Mouse (Mus musculus) midbrain, embryonic 16.5 days (tissue): Measurements from ENCODE around the gene Slc25a34. TPM values are rescaled to one million over a fixed set of nuclear protein-coding genes. Genes with fewer than 3 reads are reported as not detected.

Experiments
- ATAC-seq: fragments of 200-750 bp; cut with Nextera tagmentation; 2 replicates; pipeline ENCODE4 v1.8.0; 2017; ENCODE audit warnings: moderate TSS enrichment
- H3K27ac ChIP-seq: fragments of 300-500 bp; sonication (generic); 2 replicates; pipeline ENCODE4 v1.5.1; 2014; ENCODE audit warnings: mild to moderate bottlenecking, low read length, mixed read lengths
- H3K27me3 ChIP-seq: fragments of 300-500 bp; sonication (generic); 2 replicates; pipeline ENCODE4 v1.6.1; 2014; ENCODE audit warnings: low read depth, low read length, mixed read lengths; ENCODE audit not compliant: control insufficient read depth, insufficient read depth
- H3K36me3 ChIP-seq: fragments of 300-500 bp; sonication (generic); 2 replicates; pipeline ENCODE4 v1.6.1; 2014; ENCODE audit warnings: mild to moderate bottlenecking, low read length, moderate library complexity, mixed read lengths; ENCODE audit not compliant: control insufficient read depth, insufficient read depth
- H3K4me1 ChIP-seq: fragments of 300-500 bp; sonication (generic); 2 replicates; pipeline ENCODE4 v1.6.1; 2014; ENCODE audit warnings: mild to moderate bottlenecking, low read length, mixed read lengths; ENCODE audit not compliant: control insufficient read depth, insufficient read depth
- H3K4me2 ChIP-seq: fragments of 300-500 bp; sonication (generic); 2 replicates; pipeline ENCODE4 v1.6.1; 2014; ENCODE audit warnings: mild to moderate bottlenecking, low read length, mixed read lengths
- H3K4me3 ChIP-seq: fragments of 300-500 bp; sonication (generic); 2 replicates; pipeline ENCODE4 v1.5.1; 2014; ENCODE audit warnings: low read depth, mild to moderate bottlenecking, low read length, moderate library complexity, mixed read lengths
- H3K9ac ChIP-seq: fragments of 300-500 bp; sonication (generic); 2 replicates; pipeline ENCODE4 v1.6.1; 2014; ENCODE audit warnings: low read depth, low read length, mixed read lengths
- H3K9me3 ChIP-seq: fragments of 300-500 bp; sonication (generic); replicated peaks from 2 replicates; pipeline ENCODE4 v1.6.1; 2014; ENCODE audit warnings: mild to moderate bottlenecking, low read length, mixed read lengths; ENCODE audit not compliant: control insufficient read depth, poor library complexity, severe bottlenecking
- WGBS: fragments of 180-500 bp; shearing (Covaris S2); extraction: QIAGEN DNeasy Blood & Tissue Kit; methylation state at CpG from one replicate; pipeline ENCODE4 v1.1.7; 2014; 5-methylcytosine and 5-hydroxymethylcytosine counted together
- polyA plus RNA-seq: library from polyadenylated mRNA; unstranded; fragments of >200 nt; fragmentation: Nextera tagmentation; extraction: Ambion mirVana; gene quantifications from 2 replicates; pipeline ENCODE4 v1.2.1, GENCODE M21; 2015

The Slc25a34 gene
- polyA plus RNA-seq, 1 experiment from 2014 or later: 0.45 TPM

DNA sequence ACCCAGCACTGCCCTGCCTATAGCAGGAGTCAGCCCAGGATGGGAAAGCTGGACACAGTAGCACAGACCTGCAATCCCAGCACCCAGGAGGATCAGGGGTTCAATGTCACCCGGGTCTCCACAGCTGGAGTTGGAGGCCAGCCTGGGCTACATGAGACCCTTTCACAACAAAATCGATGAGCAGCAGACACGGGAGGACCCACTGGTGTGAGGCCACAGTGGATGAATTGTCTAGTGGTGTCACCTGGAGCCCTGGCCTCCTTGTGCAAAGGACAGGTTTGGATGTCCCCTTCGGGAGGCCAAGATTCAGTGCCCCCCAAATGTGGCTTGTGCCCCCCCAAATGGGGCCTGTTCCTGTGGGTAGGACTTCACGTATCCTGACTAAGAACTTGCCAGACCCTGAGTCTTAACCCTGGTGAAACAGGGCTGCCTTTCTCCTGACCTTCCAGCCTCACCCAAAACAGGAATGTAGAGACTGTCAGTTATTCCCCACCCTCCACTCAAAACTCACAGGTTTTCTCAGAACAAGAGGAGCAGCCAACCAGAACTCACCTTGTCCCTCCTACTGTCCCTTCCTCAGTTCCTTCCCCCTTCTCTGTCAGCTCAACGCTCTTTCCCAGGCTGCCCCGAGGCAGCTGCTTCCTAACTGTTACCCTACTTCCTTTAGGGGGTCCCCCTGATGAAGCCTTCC lies 50.8 kb downstream of the Slc25a34 start:
- ATAC-seq: no peak
- no peaks in the 10 kb centered on the region for H3K27me3 ChIP-seq
- H3K4me2 ChIP-seq: no peak overlapping the region
- 87% methylated on average over 7 of the region's 7 CpGs for WGBS
- peaks cover 4% of the 10 kb centered on the region; the same call in 1 of the 2 replicates for H3K36me3 ChIP-seq
- H3K4me1 ChIP-seq: no peaks in the 10 kb centered on the region
- H3K9me3 ChIP-seq: no peaks in the 10 kb centered on the region
- no peak overlapping the region for H3K27ac ChIP-seq
- no peak overlapping the region for H3K4me3 ChIP-seq
- no peak overlapping the region for H3K9ac ChIP-seq

DNA sequence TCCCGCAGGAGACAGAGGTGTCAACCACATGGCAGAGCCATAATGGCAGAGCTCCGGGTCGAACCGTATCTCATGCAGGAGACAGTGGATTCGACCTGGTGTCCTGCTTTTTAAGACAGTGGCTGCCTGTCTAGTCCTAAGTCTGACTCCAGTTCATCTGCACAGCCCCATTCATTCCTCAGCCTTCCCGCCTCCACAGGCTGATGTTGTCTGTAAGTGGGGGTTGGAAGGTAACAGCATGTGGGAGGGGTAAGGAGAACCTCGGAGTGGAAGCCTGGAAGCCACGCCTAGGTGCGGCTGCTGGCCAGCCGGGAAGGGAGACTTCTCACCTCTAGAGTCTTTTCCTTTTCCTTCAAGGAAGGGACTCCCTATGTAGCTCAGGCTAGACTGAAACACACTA lies 51.7 kb downstream of the Slc25a34 start:
- WGBS: 81% methylated on average over 10 of the region's 10 CpGs
- Histone ChIP-seq H3K27me3 (no peaks in the 10 kb centered on the region), H3K9me3 (no peaks in the 10 kb centered on the region), H3K4me3 (no peak overlapping the region), H3K36me3 (peaks cover 2% of the 10 kb centered on the region; the same call in 1 of the 2 replicates), H3K4me1 (no peaks in the 10 kb centered on the region), H3K4me2 (no peak overlapping the region), H3K27ac (no peak overlapping the region), H3K9ac (no peak overlapping the region)
- no peak for ATAC-seq

- H3K9ac ChIP-seq: no peak overlapping the region
- ATAC-seq: no peak
- H3K27ac ChIP-seq: no peak overlapping the region
- WGBS: 78% methylated on average over 6 of the region's 6 CpGs
- H3K4me3 ChIP-seq: no peak overlapping the region
- no peak overlapping the region for H3K4me2 ChIP-seq
- no peaks in the 10 kb centered on the region for H3K9me3 ChIP-seq
- no peaks in the 10 kb centered on the region for H3K36me3 ChIP-seq
- no peaks in the 10 kb centered on the region for H3K27me3 ChIP-seq
- H3K4me1 ChIP-seq: no peaks in the 10 kb centered on the region
Observed at GRCm38 (mm10) chr4:141571337-141571739, 52.3 kb downstream of the Slc25a34 start.

DNA sequence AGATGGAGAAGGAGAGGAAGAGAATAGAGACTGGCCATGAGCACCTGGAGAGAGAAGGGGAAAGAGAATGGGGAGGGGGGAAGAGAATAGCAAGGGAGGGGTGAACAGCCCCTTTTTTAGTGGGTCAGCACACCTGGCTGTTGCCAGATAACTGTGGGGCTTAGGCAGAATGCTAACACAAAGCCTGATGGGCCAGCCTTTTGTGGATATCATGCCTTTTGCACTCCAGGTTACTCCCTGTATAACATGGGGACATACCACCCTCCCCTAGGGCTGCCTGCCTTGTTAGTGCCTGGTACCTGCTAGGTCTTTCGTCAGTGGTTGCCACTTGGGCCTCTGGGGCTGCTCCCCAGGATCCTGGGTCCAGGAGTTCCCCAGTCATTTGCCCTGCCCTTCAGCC lies 52.8 kb downstream of the Slc25a34 start:
- H3K4me1 ChIP-seq: no peaks in the 10 kb centered on the region
- H3K9ac ChIP-seq: no peak overlapping the region
- H3K4me3 ChIP-seq: no peak overlapping the region
- H3K36me3 ChIP-seq: no peaks in the 10 kb centered on the region
- WGBS: 72% methylated on average over 1 of the region's 1 CpGs
- no peak overlapping the region for H3K4me2 ChIP-seq
- no peaks in the 10 kb centered on the region for H3K27me3 ChIP-seq
- no peak overlapping the region for H3K27ac ChIP-seq
- H3K9me3 ChIP-seq: no peaks in the 10 kb centered on the region
- no peak for ATAC-seq

DNA sequence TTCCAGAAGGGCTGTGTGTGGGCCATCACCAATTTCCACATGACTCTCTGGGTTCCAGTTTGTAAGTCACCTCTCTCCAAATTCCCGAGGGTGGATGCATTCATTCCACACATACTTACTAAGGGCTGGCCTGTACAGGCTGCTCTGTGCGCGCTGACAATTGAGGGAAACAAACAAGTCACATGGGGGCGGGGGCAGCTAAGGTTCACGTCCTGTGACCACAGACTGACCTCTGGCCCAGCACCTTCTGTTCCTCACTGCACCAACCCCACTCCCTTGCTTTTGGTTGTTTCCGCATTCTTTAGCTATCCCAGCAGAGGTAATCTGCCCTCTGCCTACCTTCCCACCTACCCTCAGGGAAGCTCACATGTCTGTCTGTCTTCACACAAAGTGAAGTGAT lies 53.6 kb downstream of the Slc25a34 start:
- Histone ChIP-seq H3K27ac (no peak overlapping the region), H3K36me3 (no peaks in the 10 kb centered on the region), H3K9ac (no peak overlapping the region), H3K27me3 (no peaks in the 10 kb centered on the region), H3K4me2 (no peak overlapping the region), H3K4me1 (no peaks in the 10 kb centered on the region), H3K4me3 (no peak overlapping the region), H3K9me3 (no peaks in the 10 kb centered on the region)
- 85% methylated on average over 6 of the region's 6 CpGs for WGBS
- no peak for ATAC-seq

DNA sequence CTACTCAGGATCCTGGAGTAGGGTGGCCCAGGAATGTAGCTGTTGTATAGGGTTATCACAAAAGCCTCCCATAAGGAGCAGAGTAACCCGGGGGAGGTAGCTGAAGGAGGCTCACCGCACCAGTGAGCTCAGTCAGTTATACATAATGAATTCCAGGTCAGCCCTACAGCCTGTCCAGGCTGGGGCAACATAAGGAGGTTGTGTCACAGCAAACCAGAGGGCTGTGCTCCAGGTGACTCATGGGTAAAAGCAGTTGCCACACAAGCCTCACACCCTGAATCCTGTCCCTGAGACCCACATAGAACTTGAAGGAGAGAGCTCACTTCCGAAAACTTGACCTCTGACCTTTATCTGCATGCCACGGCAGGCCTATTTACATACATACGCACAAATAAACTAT lies 54.7 kb downstream of the Slc25a34 start:
- no peak overlapping the region for H3K27ac ChIP-seq
- no peaks in the 10 kb centered on the region for H3K36me3 ChIP-seq
- no peaks in the 10 kb centered on the region for H3K9me3 ChIP-seq
- no peaks in the 10 kb centered on the region for H3K27me3 ChIP-seq
- H3K9ac ChIP-seq: no peak overlapping the region
- H3K4me1 ChIP-seq: no peaks in the 10 kb centered on the region
- no peak for ATAC-seq
- no peak overlapping the region for H3K4me2 ChIP-seq
- no peak overlapping the region for H3K4me3 ChIP-seq
- WGBS: 91% methylated on average over 5 of the region's 5 CpGs

Other genes with a start within 250 kb of the Slc25a34 start
- gene Clcnka, start 225.1 kb downstream of the Slc25a34 start, polyA plus RNA-seq: 0.19 TPM in 1 of 2 replicates, not detected in the other
- gene Clcnkb, start 207.8 kb downstream of the Slc25a34 start, polyA plus RNA-seq: not detected in 2 replicates
- gene Hspb7, start 203.0 kb downstream of the Slc25a34 start, polyA plus RNA-seq: not detected in 2 replicates
- 0.62 TPM in 1 of 2 replicates, not detected in the other for gene Srarp, start 187.7 kb downstream of the Slc25a34 start, polyA plus RNA-seq
- gene Zbtb17, start 179.2 kb downstream of the Slc25a34 start, polyA plus RNA-seq: 42.7 and 48.2 TPM in 2 replicates
- 13.6 and 19.2 TPM in 2 replicates for gene Spen, start 85.2 kb downstream of the Slc25a34 start, polyA plus RNA-seq
- 35.6 and 37.8 TPM in 2 replicates for gene Fblim1, start 17.7 kb downstream of the Slc25a34 start, polyA plus RNA-seq
- 0.14 and 0.43 TPM in 2 replicates for gene Tmem82, start 5.2 kb downstream of the Slc25a34 start, polyA plus RNA-seq
- gene Plekhm2, start 41.1 kb upstream of the Slc25a34 start, polyA plus RNA-seq: 7.9 and 8.4 TPM in 2 replicates
- 1.7 TPM in 1 of 2 replicates, not detected in the other for gene Rsc1a1, start 61.8 kb upstream of the Slc25a34 start, polyA plus RNA-seq
- 10.0 and 12.6 TPM in 2 replicates for gene Ddi2, start 99.6 kb upstream of the Slc25a34 start, polyA plus RNA-seq
- not detected in 2 replicates for gene Agmat, start 122.9 kb upstream of the Slc25a34 start, polyA plus RNA-seq
- 6.6 and 7.3 TPM in 2 replicates for gene Dnajc16, start 167.1 kb upstream of the Slc25a34 start, polyA plus RNA-seq
- gene Casp9, start 169.8 kb upstream of the Slc25a34 start, polyA plus RNA-seq: 20.7 and 21.7 TPM in 2 replicates
- 0.40 TPM in 1 of 2 replicates, not detected in the other for gene Cela2a, start 202.3 kb upstream of the Slc25a34 start, polyA plus RNA-seq
- gene Ctrc, start 222.5 kb upstream of the Slc25a34 start, polyA plus RNA-seq: not detected in 2 replicates